Mouse (Mus musculus): ENCODE measurements around the gene Psmd3. TPM values are rescaled to one million over a fixed set of nuclear protein-coding genes. Genes with fewer than 3 reads are reported as not detected.
"Not testable (repeated sequence)": the region's sequence is repeated elsewhere in the genome, so short reads cannot be mapped to it uniquely, and the experiment has no call there.

Gene Psmd3
- 205 and 207 TPM in 2 replicates for polyA plus RNA-seq (2012; rRNA removed)

GRCm38 (mm10) chr11:98681786-98682745 is at the start of gene Psmd3:
TSS of gene Psmd3 (plus strand) at chr11:98682554.
- TF ChIP-seq POLR2A (IDR thresholded peaks at IDR 0.05; ENCODE audit: borderline replicate concordance, insufficient read depth, low read length): peak; percentile 82
- TF ChIP-seq CTCF (IDR thresholded peaks at IDR 0.05; ENCODE audit: borderline replicate concordance, insufficient read depth, low read depth, low read length): peak; percentile 26; the same call in 1 of the 2 replicates
- Histone ChIP-seq H3K4me3 (replicated peaks; ENCODE audit: insufficient read depth, low read depth, low read length) (peak within 1 kb of the TSS; percentile 91), H3K27ac (ENCODE audit: insufficient read depth, low read length) (peak within 1 kb of the TSS; percentile 49), H3K27me3 (ENCODE audit: control insufficient read depth, insufficient read depth, low read length) (no peaks in the 10 kb centered on the region), H3K4me1 (ENCODE audit: control insufficient read depth, insufficient read depth, low read length) (no peaks in the 10 kb centered on the region)
- peak; percentile 98 to 100 for DNase-seq
- 3% methylated on average over 45 of the region's 45 CpGs for WGBS

DNA sequence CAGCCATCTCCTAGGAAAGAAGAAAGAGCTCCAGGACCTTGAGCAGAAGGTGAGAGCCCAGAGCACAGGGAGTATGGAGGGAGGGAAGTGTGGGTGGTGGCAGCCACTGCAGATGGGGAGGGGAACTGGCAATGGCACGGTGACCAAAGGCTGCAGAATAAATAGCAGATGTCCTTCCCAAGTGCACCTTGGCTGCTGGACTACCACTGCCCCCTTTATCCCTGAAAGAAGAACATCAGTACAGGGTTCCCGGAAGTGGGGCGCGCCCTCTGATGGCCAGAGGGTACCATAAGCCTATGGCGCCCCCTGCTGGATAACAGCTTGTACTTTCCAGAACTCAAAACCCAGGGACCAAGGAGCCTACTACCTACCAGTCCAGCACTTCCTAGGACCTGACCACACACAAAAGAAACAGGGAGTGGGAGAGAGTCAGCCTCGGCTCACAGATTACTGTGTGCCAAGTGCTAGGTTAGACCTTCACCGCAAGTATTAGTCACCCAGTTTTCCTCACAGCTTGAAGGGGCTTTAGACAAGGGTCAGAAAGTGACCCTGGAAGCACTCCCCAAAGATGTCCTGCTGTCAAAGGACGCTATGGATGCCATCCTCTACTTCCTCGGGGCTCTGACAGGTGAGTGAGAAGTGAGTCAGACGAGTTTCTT is 46.9 kb upstream of the Psmd3 start:
- not testable (repeated sequence) for H3K4me3 ChIP-seq (replicated peaks; ENCODE audit: insufficient read depth, low read depth, low read length); H3K4me1 ChIP-seq (ENCODE audit: control insufficient read depth, insufficient read depth, low read length); H3K27me3 ChIP-seq (ENCODE audit: control insufficient read depth, insufficient read depth, low read length); H3K27ac ChIP-seq (ENCODE audit: insufficient read depth, low read length); DNase-seq
- 33% methylated on average over 10 of the region's 10 CpGs for WGBS
- TF ChIP-seq CTCF (IDR thresholded peaks at IDR 0.05; ENCODE audit: borderline replicate concordance, insufficient read depth, low read depth, low read length): peak; percentile 5; the same call in 1 of the 2 replicates

- 71% methylated on average over 1 of the region's 1 CpGs for WGBS
- Histone ChIP-seq H3K4me1 (ENCODE audit: control insufficient read depth, insufficient read depth, low read length) (no peaks in the 10 kb centered on the region), H3K4me3 (replicated peaks; ENCODE audit: insufficient read depth, low read depth, low read length) (no peak overlapping the region), H3K27ac (ENCODE audit: insufficient read depth, low read length) (no peak overlapping the region), H3K27me3 (ENCODE audit: control insufficient read depth, insufficient read depth, low read length) (no peaks in the 10 kb centered on the region)
- no peak for DNase-seq
- no peak for TF ChIP-seq POLR2A (IDR thresholded peaks at IDR 0.05; ENCODE audit: borderline replicate concordance, insufficient read depth, low read length)
- no peak for TF ChIP-seq CTCF (IDR thresholded peaks at IDR 0.05; ENCODE audit: borderline replicate concordance, insufficient read depth, low read depth, low read length)
These were observed 44.9 kb upstream of the Psmd3 start for GRCm38 (mm10) chr11:98637501-98637900.

- DNase-seq: no peak
- 65% methylated on average over 5 of the region's 5 CpGs for WGBS
- Histone ChIP-seq H3K27ac (ENCODE audit: insufficient read depth, low read length) (no peak overlapping the region), H3K4me3 (replicated peaks; ENCODE audit: insufficient read depth, low read depth, low read length) (no peak overlapping the region), H3K4me1 (ENCODE audit: control insufficient read depth, insufficient read depth, low read length) (no peaks in the 10 kb centered on the region), H3K27me3 (ENCODE audit: control insufficient read depth, insufficient read depth, low read length) (no peaks in the 10 kb centered on the region)
- no peak for TF ChIP-seq POLR2A (IDR thresholded peaks at IDR 0.05; ENCODE audit: borderline replicate concordance, insufficient read depth, low read length)
- TF ChIP-seq CTCF (IDR thresholded peaks at IDR 0.05; ENCODE audit: borderline replicate concordance, insufficient read depth, low read depth, low read length): no peak
These were observed 42.3 kb upstream of the Psmd3 start for GRCm38 (mm10) chr11:98640091-98640490.

- H3K4me1 ChIP-seq (ENCODE audit: control insufficient read depth, insufficient read depth, low read length): no peaks in the 10 kb centered on the region
- DNase-seq: no peak
- no peaks in the 10 kb centered on the region for H3K27me3 ChIP-seq (ENCODE audit: control insufficient read depth, insufficient read depth, low read length)
- H3K4me3 ChIP-seq (replicated peaks; ENCODE audit: insufficient read depth, low read depth, low read length): no peak overlapping the region
- TF ChIP-seq POLR2A (IDR thresholded peaks at IDR 0.05; ENCODE audit: borderline replicate concordance, insufficient read depth, low read length): no peak
- TF ChIP-seq CTCF (IDR thresholded peaks at IDR 0.05; ENCODE audit: borderline replicate concordance, insufficient read depth, low read depth, low read length): no peak
- 80% methylated on average over 3 of the region's 3 CpGs for WGBS
- no peak overlapping the region for H3K27ac ChIP-seq (ENCODE audit: insufficient read depth, low read length)
These were observed 37.6 kb upstream of the Psmd3 start for GRCm38 (mm10) chr11:98644757-98645156.

GRCm38 (mm10) chr11:98645946-98646345 is 36.4 kb upstream of the Psmd3 start:
- DNase-seq: no peak
- Histone ChIP-seq H3K27me3 (ENCODE audit: control insufficient read depth, insufficient read depth, low read length) (no peaks in the 10 kb centered on the region), H3K4me3 (replicated peaks; ENCODE audit: insufficient read depth, low read depth, low read length) (no peak overlapping the region), H3K4me1 (ENCODE audit: control insufficient read depth, insufficient read depth, low read length) (no peaks in the 10 kb centered on the region), H3K27ac (ENCODE audit: insufficient read depth, low read length) (no peak overlapping the region)
- 74% methylated on average over 2 of the region's 2 CpGs for WGBS
- no peak for TF ChIP-seq POLR2A (IDR thresholded peaks at IDR 0.05; ENCODE audit: borderline replicate concordance, insufficient read depth, low read length)
- no peak for TF ChIP-seq CTCF (IDR thresholded peaks at IDR 0.05; ENCODE audit: borderline replicate concordance, insufficient read depth, low read depth, low read length)

DNA sequence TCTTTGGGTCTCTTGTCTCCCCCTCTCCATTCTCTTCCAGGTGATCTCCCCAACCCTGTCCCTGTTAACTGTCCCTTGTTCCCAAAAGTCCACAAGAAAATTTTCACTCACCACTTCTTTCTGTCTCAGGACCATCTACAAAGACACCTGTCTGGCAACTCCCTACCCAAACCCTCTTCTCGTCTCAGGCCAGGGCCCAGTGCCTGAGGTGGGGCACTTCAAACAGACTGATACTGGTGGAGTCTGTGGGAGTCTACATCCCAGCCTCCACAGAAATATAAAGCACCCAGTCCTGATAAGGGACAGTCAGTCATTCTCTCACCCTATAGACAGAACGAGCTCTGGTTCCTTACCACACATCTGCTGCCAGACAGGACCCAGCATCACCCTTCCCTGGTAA is 35.9 kb upstream of the Psmd3 start, which contains the start of gene Gsdma2:
Gsdma2 (plus strand) TSS at position 301 of the 400 bp plus-strand sequence.
- Histone ChIP-seq H3K4me3 (replicated peaks; ENCODE audit: insufficient read depth, low read depth, low read length) (no peak within 1 kb of the TSS), H3K4me1 (ENCODE audit: control insufficient read depth, insufficient read depth, low read length) (no peaks in the 10 kb centered on the region), H3K27ac (ENCODE audit: insufficient read depth, low read length) (no peak within 1 kb of the TSS), H3K27me3 (ENCODE audit: control insufficient read depth, insufficient read depth, low read length) (no peaks in the 10 kb centered on the region)
- 54% methylated on average over 2 of the region's 2 CpGs for WGBS
- TF ChIP-seq POLR2A (IDR thresholded peaks at IDR 0.05; ENCODE audit: borderline replicate concordance, insufficient read depth, low read length) (no peak), CTCF (IDR thresholded peaks at IDR 0.05; ENCODE audit: borderline replicate concordance, insufficient read depth, low read depth, low read length) (no peak)
- no peak for DNase-seq
